Mouse (Mus musculus): Measurements from ENCODE around the gene Btbd19. TPM values are rescaled to one million over a fixed set of nuclear protein-coding genes. Genes with fewer than 3 reads are reported as not detected.
A peak's percentile ranks its signal among the peaks of the same experiment; 100 is the strongest.

Btbd19 gene
- total RNA-seq, 2 experiments from 2014 or later: 12.2 to 12.5 TPM

GRCm38 (mm10) chr4:117120445-117121414 lies 4.8 kb downstream of the Btbd19 start:
- intact Hi-C loops (cut with DNase I): loop anchor here (5.0 to 10.0 kb wide), 2 partner anchors 118 to 296 kb away; partner anchors contain the start of gene Hpdl
- DNase-seq (ENCODE audit: low spot score in 2 of 2): peak; percentile 95

- DNase-seq (ENCODE audit: low spot score in 2 of 2): no peak
- intact Hi-C loops (cut with DNase I): loop anchor here (5.0 to 10.0 kb wide), 2 partner anchors 118 to 295 kb away; partner anchors contain the start of gene Hpdl
These were observed 5.5 kb downstream of the Btbd19 start for GRCm38 (mm10) chr4:117120052-117120444.

GRCm38 (mm10) chr4:117119636-117120035 lies 5.9 kb downstream of the Btbd19 start:
- no peak for DNase-seq (ENCODE audit: low spot score in 2 of 2)
- intact Hi-C loops (cut with DNase I): loop anchor here (5.0 to 10.0 kb wide), 2 partner anchors 117 to 295 kb away; partner anchors contain the start of gene Hpdl

- intact Hi-C loops (cut with DNase I): no loop called here
These were observed 7.6 kb downstream of the Btbd19 start for GRCm38 (mm10) chr4:117117931-117118330.

GRCm38 (mm10) chr4:117115592-117115991 lies 9.9 kb downstream of the Btbd19 start:
- no peak for DNase-seq (ENCODE audit: low spot score in 2 of 2)
- intact Hi-C loops (cut with DNase I): no loop called here

More at GRCm38 (mm10) chr4:117117931-117118330, 7.6 kb downstream of the Btbd19 start:
- no peak for DNase-seq (ENCODE audit: low spot score in 2 of 2)

- DNase-seq (ENCODE audit: low spot score in 2 of 2): no peak
- intact Hi-C loops (cut with DNase I): no loop called here
These were observed 12.3 kb downstream of the Btbd19 start for GRCm38 (mm10) chr4:117113237-117113636.

- intact Hi-C loops (cut with DNase I): no loop called here
- DNase-seq (ENCODE audit: low spot score in 2 of 2): no peak
These were observed 14.5 kb downstream of the Btbd19 start for GRCm38 (mm10) chr4:117110985-117111384.

- intact Hi-C loops (cut with DNase I): no loop called here
- no peak for DNase-seq (ENCODE audit: low spot score in 2 of 2)
These were observed 15.3 kb downstream of the Btbd19 start for GRCm38 (mm10) chr4:117110249-117110648.

GRCm38 (mm10) chr4:117109330-117109729 lies 16.2 kb downstream of the Btbd19 start:
- no peak for DNase-seq (ENCODE audit: low spot score in 2 of 2)
- intact Hi-C loops (cut with DNase I): no loop called here

- DNase-seq (ENCODE audit: low spot score in 2 of 2): no peak
- intact Hi-C loops (cut with DNase I): no loop called here
These were observed 17.0 kb downstream of the Btbd19 start for GRCm38 (mm10) chr4:117108524-117108849.

- intact Hi-C loops (cut with DNase I): no loop called here
- no peak for DNase-seq (ENCODE audit: low spot score in 2 of 2)
These were observed 17.6 kb downstream of the Btbd19 start for GRCm38 (mm10) chr4:117107813-117108523.

- intact Hi-C loops (cut with DNase I): no loop called here
- no peak for DNase-seq (ENCODE audit: low spot score in 2 of 2)
These were observed 20.4 kb downstream of the Btbd19 start for GRCm38 (mm10) chr4:117105127-117105526.

- no peak for DNase-seq (ENCODE audit: low spot score in 2 of 2)
- intact Hi-C loops (cut with DNase I): no loop called here
These were observed 20.9 kb downstream of the Btbd19 start for GRCm38 (mm10) chr4:117104672-117105071.

- intact Hi-C loops (cut with DNase I): no loop called here
- DNase-seq (ENCODE audit: low spot score in 2 of 2): no peak
These were observed 24.3 kb downstream of the Btbd19 start for GRCm38 (mm10) chr4:117101218-117101617.

GRCm38 (mm10) chr4:117100036-117100435 lies 25.5 kb downstream of the Btbd19 start:
- DNase-seq (ENCODE audit: low spot score in 2 of 2): no peak
- intact Hi-C loops (cut with DNase I): no loop called here

GRCm38 (mm10) chr4:117098764-117099036 lies 26.8 kb downstream of the Btbd19 start:
- intact Hi-C loops (cut with DNase I): no loop called here
- DNase-seq (ENCODE audit: low spot score in 2 of 2): no peak

- DNase-seq (ENCODE audit: low spot score in 2 of 2): no peak
- intact Hi-C loops (cut with DNase I): no loop called here
These were observed 27.4 kb downstream of the Btbd19 start for GRCm38 (mm10) chr4:117097969-117098763.

- intact Hi-C loops (cut with DNase I): no loop called here
- no peak for DNase-seq (ENCODE audit: low spot score in 2 of 2)
These were observed 28.9 kb downstream of the Btbd19 start for GRCm38 (mm10) chr4:117096666-117097065.

- intact Hi-C loops (cut with DNase I): no loop called here
- peak; percentile 21 to 25 for DNase-seq (ENCODE audit: low spot score in 2 of 2)
These were observed 29.7 kb downstream of the Btbd19 start, which contains the start of gene Ptch2 for GRCm38 (mm10) chr4:117095551-117096452. Ptch2 (plus strand) TSS chr4:117096075.

Measured in left cerebral cortex, postnatal 36 days (tissue).